Mouse (Mus musculus): ENCODE data around the gene Gpr39.
"Not testable (repeated sequence)": the region's sequence is repeated elsewhere in the genome, so short reads cannot be mapped to it uniquely, and the experiment has no call there.

Gene Gpr39

DNA sequence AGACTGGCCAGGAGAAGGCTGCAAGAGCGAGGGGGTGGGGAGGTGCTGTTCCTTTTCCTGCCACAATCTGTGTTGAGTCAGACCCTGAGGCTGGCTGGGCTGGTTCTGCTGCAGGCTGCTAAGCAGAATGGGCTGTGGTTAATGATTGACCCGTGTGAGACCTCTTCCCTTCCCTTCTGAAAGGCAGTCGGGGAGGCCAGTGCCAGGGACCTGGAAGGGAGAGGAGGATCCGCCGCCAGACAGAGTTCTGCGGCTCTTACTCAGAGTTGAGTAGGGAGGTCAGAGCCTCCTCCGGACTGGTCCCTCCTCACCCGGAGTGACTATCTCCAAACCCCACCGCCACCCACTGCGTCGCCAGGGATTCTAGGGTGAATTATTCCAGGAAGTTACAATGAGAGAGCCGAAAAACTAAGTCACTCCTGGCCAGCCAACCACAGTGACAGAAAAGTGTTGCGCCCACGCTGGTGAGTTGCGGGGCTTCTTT is at the start of gene Gpr39:
TSS of gene Gpr39 (plus strand) at position 206 of the 484 bp plus-strand sequence.
- DNase-seq: no peak

- DNase-seq: no peak
Observed at GRCm38 (mm10) chr1:125639501-125640253, 37.1 kb upstream of the Gpr39 start.

- peak; percentile 7 for DNase-seq
Observed at GRCm38 (mm10) chr1:125643643-125644042, 33.2 kb upstream of the Gpr39 start.

DNA sequence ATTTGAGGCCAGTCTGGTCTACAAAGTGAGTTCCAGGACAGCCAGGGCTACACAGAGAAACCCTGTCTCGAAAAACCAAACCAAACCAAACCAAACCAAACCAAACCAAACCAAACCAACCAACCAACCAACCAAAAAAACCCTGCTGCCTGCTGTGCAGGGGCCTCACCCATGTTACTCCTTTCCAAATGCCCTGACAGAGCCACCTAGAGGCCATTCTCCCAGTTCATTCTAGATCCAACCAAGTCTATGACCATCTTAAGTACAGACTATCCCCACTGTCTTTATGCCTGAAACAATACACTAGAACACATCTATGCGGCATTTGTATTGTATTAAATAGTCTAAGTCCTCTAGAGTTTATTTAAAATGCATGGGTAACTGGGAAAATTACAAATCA is 30.0 kb upstream of the Gpr39 start:
- not testable (repeated sequence) for DNase-seq

- DNase-seq: no peak
Observed at GRCm38 (mm10) chr1:125648011-125648410, 28.8 kb upstream of the Gpr39 start.

DNA sequence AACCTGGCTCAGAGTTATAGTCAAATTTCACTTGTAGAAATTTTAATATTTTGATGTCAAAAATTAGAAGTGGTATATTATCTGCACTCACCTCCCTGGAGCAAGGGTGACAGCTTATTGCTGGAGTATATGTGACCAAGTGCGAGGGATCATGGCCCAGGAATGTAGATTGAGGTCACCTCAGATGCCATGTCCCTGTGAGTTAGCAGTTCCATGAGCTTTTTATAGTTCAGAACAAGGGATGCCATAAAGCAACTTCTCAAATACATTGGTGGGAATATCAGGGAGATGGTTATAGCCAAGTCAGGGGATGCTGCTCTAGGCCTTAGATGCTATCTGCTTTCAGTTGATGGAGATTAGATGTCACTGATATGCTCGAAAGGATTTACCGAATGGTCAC is 27.7 kb upstream of the Gpr39 start:
- DNase-seq: no peak

- no peak for DNase-seq
Observed at GRCm38 (mm10) chr1:125652836-125653594, 23.8 kb upstream of the Gpr39 start.

GRCm38 (mm10) chr1:125657416-125657815 is 19.4 kb upstream of the Gpr39 start:
- no peak for DNase-seq

GRCm38 (mm10) chr1:125660151-125660550 is 16.6 kb upstream of the Gpr39 start:
- no peak for DNase-seq

GRCm38 (mm10) chr1:125660901-125661300 is 15.9 kb upstream of the Gpr39 start:
- DNase-seq: no peak

DNA sequence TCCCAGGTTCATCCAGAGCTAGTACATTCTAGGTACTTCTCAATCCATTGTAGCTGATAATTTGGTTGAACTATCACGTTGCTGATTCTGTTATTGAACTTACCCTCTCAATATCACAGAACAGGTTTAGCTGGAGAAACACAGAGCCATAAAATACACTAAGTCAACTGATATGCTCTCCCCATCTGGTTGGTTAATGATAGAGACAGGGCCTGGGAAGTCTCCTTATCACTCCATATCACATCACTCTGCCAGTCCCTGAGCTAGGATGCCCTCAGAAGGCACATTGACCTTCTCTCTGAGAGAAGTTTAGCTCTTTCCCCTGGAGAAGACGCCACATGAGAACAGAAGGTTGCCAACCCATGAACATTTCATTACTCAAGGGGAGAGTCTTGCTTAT is 14.7 kb upstream of the Gpr39 start:
- no peak for DNase-seq

DNA sequence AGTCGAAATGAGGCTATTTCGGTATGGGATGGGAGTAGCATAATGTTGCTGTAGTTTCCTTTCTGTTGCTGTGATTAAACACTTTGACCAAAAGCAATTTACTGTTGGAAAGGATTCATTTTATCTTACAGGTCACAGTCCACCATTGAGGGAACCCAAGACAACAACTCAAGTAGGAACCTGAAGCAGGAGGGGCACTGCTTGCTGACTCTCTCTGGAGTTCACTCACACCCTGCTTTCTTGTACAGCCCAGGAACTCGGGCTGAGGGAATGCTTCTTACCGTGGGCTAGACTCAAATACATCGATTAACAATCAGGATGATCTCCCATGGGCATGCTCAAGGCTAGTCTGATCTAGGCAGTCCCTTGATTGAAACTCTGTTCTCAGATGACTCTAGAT is 14.1 kb upstream of the Gpr39 start:
- no peak for DNase-seq

DNA sequence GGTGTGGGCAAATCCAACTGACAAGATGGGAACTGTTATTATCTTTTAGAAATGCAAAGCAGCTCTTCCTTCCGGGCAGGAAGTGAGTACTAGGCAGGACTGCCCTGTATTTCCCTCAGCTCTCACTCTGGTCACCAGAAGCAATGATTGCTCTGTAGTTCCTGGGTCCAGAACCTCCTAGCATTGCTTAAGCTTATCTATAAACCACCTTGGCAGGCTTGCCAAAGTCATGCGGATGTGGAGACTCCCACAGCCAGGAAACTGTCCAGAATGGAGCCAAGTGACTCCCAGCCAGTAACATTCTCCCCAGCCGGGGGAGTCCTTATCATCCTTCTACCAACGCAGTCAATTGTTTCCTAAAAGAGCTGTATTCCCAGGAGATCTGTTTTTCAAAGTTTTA is 13.7 kb upstream of the Gpr39 start:
- no peak for DNase-seq

DNA sequence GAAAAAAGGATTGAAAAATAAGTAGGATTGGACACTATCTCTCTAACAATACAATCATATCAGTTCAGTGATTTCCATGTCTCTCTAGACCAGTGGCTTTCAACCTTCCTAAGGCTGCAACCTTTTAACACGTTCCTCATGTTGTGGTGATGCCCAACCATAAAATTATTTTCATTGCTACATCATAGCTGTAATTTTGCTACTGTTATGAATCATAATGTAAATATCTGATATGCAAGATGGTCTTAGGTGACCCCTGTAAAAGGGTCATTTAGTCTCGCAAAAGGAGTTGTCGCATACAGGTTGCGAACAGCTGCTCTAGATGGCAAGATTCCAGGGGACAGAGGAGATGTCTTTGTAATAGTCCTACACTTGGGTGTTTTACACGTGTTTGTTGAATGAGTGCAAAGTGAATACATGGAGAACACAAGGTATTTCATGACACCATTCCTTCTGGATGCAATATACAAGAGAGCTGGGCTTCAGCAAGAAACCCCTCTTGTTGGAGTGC is 11.6 kb upstream of the Gpr39 start:
- no peak for DNase-seq

DNA sequence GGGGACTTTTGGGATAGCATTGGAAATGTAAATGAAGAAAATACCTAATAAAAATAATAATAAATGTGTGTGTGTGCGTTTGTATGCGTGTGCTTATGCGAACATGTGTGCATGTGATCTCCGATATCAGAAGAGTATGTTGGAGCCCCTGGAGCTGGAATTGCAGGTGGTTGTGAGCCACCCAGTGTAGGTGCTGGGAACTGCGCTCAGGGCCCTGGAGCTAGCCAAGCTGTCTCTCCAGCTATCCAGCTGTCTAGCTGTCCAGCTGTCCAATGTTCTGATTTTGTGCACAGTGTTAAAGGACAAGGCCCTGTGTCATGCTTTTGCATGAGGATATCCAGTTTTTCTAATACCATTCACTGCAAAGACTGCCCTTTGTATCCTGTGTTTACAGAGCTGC is 7.8 kb upstream of the Gpr39 start:
- DNase-seq: no peak

DNA sequence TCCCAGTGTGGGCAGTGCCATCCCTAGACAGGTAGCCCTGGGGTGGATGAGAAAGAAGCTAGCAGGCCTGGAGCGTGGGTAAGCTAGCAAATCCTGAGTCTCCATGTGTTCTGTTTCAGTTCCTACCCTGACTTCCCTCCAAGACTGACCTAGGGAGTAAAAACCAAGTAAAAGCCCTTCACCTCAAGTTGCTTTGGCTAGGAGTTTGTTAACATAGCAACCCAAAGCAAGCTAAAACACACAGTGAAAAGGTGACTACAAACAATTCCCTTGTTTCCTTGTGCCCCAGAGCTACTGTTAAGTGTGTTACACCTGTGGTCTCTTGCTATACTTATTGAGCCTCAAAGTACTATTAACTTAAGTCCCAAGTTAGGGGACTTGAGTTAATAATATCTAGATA is 1.6 kb upstream of the Gpr39 start:
- DNase-seq: no peak

- no peak for DNase-seq
Observed at GRCm38 (mm10) chr1:125677286-125677685, 491 bp downstream of the Gpr39 start.

- no peak for DNase-seq
Observed at GRCm38 (mm10) chr1:125679522-125680077, 2.8 kb downstream of the Gpr39 start.

DNA sequence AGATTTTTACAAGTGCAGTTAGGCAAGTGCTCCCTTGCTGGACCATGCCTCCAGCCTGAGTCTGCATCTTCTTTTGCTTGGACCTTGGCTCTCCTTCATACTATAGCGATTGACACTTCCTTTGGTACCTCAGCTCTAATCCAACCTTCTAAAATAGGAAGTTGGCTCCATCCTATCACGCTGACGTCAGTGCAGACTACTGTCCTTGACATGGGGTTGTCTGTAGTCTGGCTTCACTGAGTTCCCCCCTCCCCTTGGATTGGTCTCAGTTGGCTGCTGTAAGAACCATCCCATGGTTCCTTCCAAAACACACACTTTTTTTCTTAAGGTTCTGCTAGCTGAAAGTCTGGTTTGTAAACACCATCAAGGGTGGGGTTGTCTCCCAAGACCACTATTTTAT is 7.6 kb downstream of the Gpr39 start:
- no peak for DNase-seq

DNA sequence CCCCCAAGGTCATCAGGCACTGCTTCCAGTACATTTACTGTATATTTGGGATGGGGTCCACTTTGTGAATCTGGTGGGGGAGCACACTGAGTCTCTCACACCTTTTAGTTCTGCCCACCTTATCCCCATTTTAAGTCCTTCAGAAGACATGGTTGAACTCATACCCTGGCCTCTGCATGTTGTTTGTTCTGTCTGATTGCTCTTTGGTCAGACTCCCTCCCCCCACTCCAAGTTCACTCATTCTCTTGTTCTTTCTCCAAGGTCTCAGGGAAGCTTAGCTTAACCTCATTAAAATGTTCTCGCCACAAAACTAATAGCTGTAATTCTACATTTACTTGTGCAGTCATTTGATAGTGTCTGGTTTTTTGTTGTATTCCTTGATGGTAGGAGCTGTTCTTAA is 8.5 kb downstream of the Gpr39 start:
- DNase-seq: no peak

- no peak for DNase-seq
Observed at GRCm38 (mm10) chr1:125687701-125688420, 11.1 kb downstream of the Gpr39 start.

DNA sequence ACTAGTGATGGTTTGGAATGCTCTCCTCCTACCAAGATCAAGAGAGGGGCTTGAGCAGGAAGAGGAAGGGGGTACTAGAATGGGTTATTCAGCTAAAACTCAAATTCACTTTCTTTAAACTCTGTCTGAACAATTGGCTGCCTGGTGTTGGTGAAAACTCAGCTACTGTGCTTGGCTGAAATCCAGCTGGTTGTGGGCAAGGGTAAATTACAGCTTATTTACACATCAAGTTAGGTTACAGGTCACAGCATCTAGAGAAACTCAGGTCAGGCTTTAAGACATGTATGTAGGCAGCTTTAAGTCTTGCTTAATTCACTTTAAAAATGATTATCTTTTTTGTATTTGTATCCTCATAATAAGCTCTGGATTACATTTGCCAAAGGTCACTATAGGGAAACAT is 16.7 kb downstream of the Gpr39 start:
- no peak for DNase-seq

DNA sequence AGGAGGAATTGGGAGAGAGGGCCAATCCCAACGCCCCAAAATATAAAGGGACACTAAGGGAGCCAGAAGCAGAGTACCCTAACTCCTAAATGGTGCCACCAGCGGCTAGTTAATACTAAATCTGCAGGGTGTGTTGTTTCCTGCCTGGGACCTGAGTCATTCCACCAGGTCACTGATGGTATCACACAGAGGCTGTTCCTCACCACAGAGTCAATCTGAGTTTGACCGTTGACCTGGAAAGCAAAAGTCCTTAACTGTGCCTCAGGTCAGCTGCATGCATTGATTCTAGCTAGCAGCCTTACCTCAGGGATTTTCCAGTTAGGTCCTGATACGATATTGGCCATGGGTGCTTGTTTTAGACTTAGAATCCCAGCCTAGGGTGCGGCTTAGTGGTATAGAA is 17.5 kb downstream of the Gpr39 start:
- DNase-seq: no peak

Data from cerebellum, adult 11 months (tissue).